Mouse (Mus musculus): Measurements from ENCODE around the gene Cep19. TPM values are rescaled to one million over a fixed set of nuclear protein-coding genes. Genes with fewer than 3 reads are reported as not detected.

Cep19 gene
- polyA plus RNA-seq, 1 experiment from 2014 or later = 32.7 TPM

DNA sequence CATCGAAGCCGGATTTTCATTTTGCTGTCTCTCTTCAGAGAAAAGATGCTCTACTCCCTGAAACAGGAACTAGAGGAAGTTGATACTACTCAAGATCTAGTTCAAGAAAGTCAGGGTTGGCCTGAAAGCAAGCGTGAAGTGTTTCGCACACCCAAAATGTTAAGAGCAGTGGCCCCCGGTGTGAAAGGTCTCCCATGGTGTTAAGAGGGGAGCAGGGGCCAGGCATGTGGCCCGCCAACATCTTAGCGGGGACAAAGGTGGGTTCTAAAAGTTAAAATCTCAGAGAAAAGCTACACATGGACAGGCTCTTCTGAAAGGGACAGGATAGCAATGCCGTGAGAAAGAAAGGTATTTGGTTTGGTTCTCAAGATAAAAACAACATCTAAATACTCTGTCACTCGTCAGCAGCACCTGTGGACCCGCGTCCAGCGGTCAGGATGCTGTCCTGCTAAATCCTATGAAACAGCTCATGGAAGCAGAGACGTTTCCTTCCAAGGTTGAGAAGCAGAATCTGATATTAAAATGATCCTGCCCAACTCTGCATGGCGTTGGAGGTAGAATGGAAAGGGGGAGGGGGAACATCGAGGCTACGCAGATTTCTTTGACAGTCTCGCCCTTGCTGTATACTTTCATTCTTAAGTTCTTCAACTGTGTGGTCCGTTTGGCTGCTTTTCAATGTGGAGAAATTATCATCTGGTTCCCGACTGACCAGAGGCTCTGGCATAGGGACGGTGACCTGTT lies 30.0 kb downstream of the Cep19 start:
- Histone ChIP-seq H3K4me3 (no peak overlapping the region), H3K4me1 (no peaks in the 10 kb centered on the region), H3K9me3 (no peaks in the 10 kb centered on the region), H3K9ac (no peak overlapping the region), H3K36me3 (no peaks in the 10 kb centered on the region), H3K27ac (no peak overlapping the region), H3K27me3 (no peaks in the 10 kb centered on the region), H3K4me2 (replicated peaks) (no peak overlapping the region)
- ATAC-seq (ENCODE audit: insufficient number of reproducible peaks, insufficient read depth, low FRiP score, low TSS enrichment) = no peak
- WGBS = 79% methylated on average over 20 of the region's 20 CpGs

GRCm38 (mm10) chr16:32130190-32130826 lies 30.7 kb downstream of the Cep19 start:
- 68% methylated on average over 16 of the region's 16 CpGs for WGBS

GRCm38 (mm10) chr16:32133148-32133547 lies 33.5 kb downstream of the Cep19 start:
- no peak for ATAC-seq (ENCODE audit: insufficient number of reproducible peaks, insufficient read depth, low FRiP score, low TSS enrichment)
- WGBS = 80% methylated on average over 3 of the region's 3 CpGs
- Histone ChIP-seq H3K4me1 (no peaks in the 10 kb centered on the region), H3K4me3 (no peak overlapping the region), H3K9ac (no peak overlapping the region), H3K27me3 (no peaks in the 10 kb centered on the region), H3K36me3 (no peaks in the 10 kb centered on the region), H3K4me2 (replicated peaks) (no peak overlapping the region), H3K9me3 (no peaks in the 10 kb centered on the region), H3K27ac (no peak overlapping the region)

More at GRCm38 (mm10) chr16:32130190-32130826, 30.7 kb downstream of the Cep19 start:
- H3K4me2 ChIP-seq (replicated peaks) = no peak overlapping the region
- H3K27me3 ChIP-seq = no peaks in the 10 kb centered on the region
- H3K4me1 ChIP-seq = no peaks in the 10 kb centered on the region
- ATAC-seq (ENCODE audit: insufficient number of reproducible peaks, insufficient read depth, low FRiP score, low TSS enrichment) = no peak
- H3K27ac ChIP-seq = no peak overlapping the region
- H3K4me3 ChIP-seq = no peak overlapping the region
- no peaks in the 10 kb centered on the region for H3K9me3 ChIP-seq
- H3K36me3 ChIP-seq = no peaks in the 10 kb centered on the region
- H3K9ac ChIP-seq = no peak overlapping the region

- no peaks in the 10 kb centered on the region for H3K4me1 ChIP-seq
- H3K9ac ChIP-seq = no peak overlapping the region
- no peak overlapping the region for H3K4me3 ChIP-seq
- H3K9me3 ChIP-seq = no peaks in the 10 kb centered on the region
- no peak overlapping the region for H3K27ac ChIP-seq
- H3K27me3 ChIP-seq = no peaks in the 10 kb centered on the region
- no peak overlapping the region for H3K4me2 ChIP-seq (replicated peaks)
- WGBS = 76% methylated on average over 7 of the region's 7 CpGs
- ATAC-seq (ENCODE audit: insufficient number of reproducible peaks, insufficient read depth, low FRiP score, low TSS enrichment) = no peak
- H3K36me3 ChIP-seq = no peaks in the 10 kb centered on the region
These were observed 36.3 kb downstream of the Cep19 start for GRCm38 (mm10) chr16:32135842-32136357.

- WGBS = 86% methylated on average over 1 of the region's 1 CpGs
- H3K27me3 ChIP-seq = no peaks in the 10 kb centered on the region
- H3K4me2 ChIP-seq (replicated peaks) = no peak overlapping the region
- no peak overlapping the region for H3K27ac ChIP-seq
- H3K36me3 ChIP-seq = 0 out of 2 replicates have a peak, but pooled peaks cover 12% of the 10 kb centered on the region
- H3K9ac ChIP-seq = no peak overlapping the region
- no peak overlapping the region for H3K4me3 ChIP-seq
- 0 out of 2 replicates have a peak, but pooled peaks cover 7% of the 10 kb centered on the region for H3K9me3 ChIP-seq
- H3K4me1 ChIP-seq = no peaks in the 10 kb centered on the region
- ATAC-seq (ENCODE audit: insufficient number of reproducible peaks, insufficient read depth, low FRiP score, low TSS enrichment) = no peak
These were observed 39.4 kb downstream of the Cep19 start for GRCm38 (mm10) chr16:32138954-32139353.

DNA sequence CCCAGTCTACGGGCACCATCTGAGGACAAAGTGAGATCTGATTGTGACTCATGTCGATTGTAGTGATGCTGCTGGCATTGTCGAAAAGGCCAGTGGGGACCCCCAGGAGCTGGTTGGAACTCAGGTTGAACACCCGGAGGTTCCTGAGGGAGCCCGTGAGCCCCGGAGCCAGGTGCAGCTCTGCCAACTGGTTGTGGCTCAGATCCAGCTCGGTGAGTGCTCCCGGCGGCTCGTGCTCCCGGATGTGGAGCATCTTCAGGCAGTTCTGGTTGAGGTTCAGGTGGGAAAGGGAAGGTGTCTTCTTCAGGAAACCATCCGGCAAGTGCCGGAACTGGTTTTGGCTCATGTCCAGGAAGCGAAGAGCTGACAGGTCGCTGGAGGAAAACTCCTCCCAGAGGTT lies 44.2 kb downstream of the Cep19 start:
- WGBS = 93% methylated on average over 15 of the region's 15 CpGs
- ATAC-seq (ENCODE audit: insufficient number of reproducible peaks, insufficient read depth, low FRiP score, low TSS enrichment) = no peak

DNA sequence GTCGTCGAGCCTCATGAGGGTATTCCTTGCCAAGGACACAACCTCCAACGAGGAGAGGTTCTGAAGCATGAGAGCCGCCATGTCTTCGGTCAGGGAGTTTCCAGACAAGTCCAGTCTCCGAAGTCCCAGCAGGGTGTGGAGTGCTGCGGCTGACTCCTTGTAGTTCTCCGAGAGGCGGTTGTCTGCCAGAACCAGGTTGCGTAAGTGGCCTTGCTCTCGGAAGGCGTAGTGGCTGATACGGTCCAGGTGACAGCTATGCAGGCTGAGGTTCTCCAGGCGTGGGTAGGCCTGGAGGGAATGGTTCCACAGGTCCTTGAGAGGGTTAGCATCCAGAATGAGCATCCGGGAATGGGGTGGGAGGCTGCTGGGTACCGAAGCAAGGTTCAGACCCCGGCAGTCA lies 45.0 kb downstream of the Cep19 start:
- no peak for ATAC-seq (ENCODE audit: insufficient number of reproducible peaks, insufficient read depth, low FRiP score, low TSS enrichment)
- WGBS = 92% methylated on average over 17 of the region's 17 CpGs
- Histone ChIP-seq H3K4me3 (no peak overlapping the region), H3K4me2 (replicated peaks) (no peak overlapping the region), H3K36me3 (0 out of 2 replicates have a peak, but pooled peaks cover 20% of the 10 kb centered on the region), H3K27ac (no peak overlapping the region), H3K9ac (no peak overlapping the region), H3K27me3 (no peaks in the 10 kb centered on the region), H3K9me3 (0 out of 2 replicates have a peak, but pooled peaks cover 7% of the 10 kb centered on the region), H3K4me1 (0 out of 2 replicates have a peak, but pooled peaks cover 3% of the 10 kb centered on the region)

More for the DNA sequence above, 44.2 kb downstream of the Cep19 start:
- Histone ChIP-seq H3K27me3 (no peaks in the 10 kb centered on the region), H3K9me3 (0 out of 2 replicates have a peak, but pooled peaks cover 7% of the 10 kb centered on the region), H3K4me2 (replicated peaks) (no peak overlapping the region), H3K36me3 (0 out of 2 replicates have a peak, but pooled peaks cover 20% of the 10 kb centered on the region), H3K27ac (no peak overlapping the region), H3K4me3 (no peak overlapping the region), H3K4me1 (0 out of 2 replicates have a peak, but pooled peaks cover 3% of the 10 kb centered on the region), H3K9ac (no peak overlapping the region)

GRCm38 (mm10) chr16:32147589-32148207 lies 48.1 kb downstream of the Cep19 start:
- Histone ChIP-seq H3K36me3 (0 out of 2 replicates have a peak, but pooled peaks cover 20% of the 10 kb centered on the region), H3K9me3 (0 out of 2 replicates have a peak, but pooled peaks cover 7% of the 10 kb centered on the region), H3K27me3 (no peaks in the 10 kb centered on the region), H3K9ac (no peak overlapping the region), H3K4me3 (no peak overlapping the region), H3K27ac (no peak overlapping the region), H3K4me1 (0 out of 2 replicates have a peak, but pooled peaks cover 3% of the 10 kb centered on the region), H3K4me2 (replicated peaks) (peak overlapping the region; percentile 1; the same call in 1 of the 2 replicates)
- WGBS = 54% methylated on average over 12 of the region's 13 CpGs
- ATAC-seq (ENCODE audit: insufficient number of reproducible peaks, insufficient read depth, low FRiP score, low TSS enrichment) = no peak

- no peaks in the 10 kb centered on the region for H3K36me3 ChIP-seq
- no peak overlapping the region for H3K9ac ChIP-seq
- 73% methylated on average over 1 of the region's 1 CpGs for WGBS
- H3K9me3 ChIP-seq = no peaks in the 10 kb centered on the region
- H3K27me3 ChIP-seq = no peaks in the 10 kb centered on the region
- no peaks in the 10 kb centered on the region for H3K4me1 ChIP-seq
- H3K4me2 ChIP-seq (replicated peaks) = no peak overlapping the region
- H3K27ac ChIP-seq = no peak overlapping the region
- no peak for ATAC-seq (ENCODE audit: insufficient number of reproducible peaks, insufficient read depth, low FRiP score, low TSS enrichment)
- no peak overlapping the region for H3K4me3 ChIP-seq
These were observed 54.4 kb downstream of the Cep19 start for GRCm38 (mm10) chr16:32153976-32154375.

DNA sequence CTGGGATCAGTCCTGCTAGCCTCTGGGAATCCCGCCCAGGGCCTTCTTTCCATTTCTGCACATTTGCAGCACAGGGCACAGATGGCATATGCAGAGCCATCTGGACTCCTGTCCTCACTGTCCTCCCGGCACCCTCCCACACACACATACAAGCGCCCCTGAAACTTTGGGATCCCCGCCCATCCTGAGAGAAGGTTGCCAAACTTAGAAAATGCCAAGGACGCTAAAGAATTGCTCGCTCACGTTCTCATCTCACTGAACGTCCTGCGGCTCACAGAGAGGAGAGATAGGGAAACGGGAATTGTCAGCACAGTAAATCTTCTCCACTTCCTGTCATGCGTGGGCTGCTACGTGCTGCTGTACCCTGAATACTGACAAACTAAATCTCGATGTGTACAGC lies 54.8 kb downstream of the Cep19 start:
- no peaks in the 10 kb centered on the region for H3K4me1 ChIP-seq
- no peak for ATAC-seq (ENCODE audit: insufficient number of reproducible peaks, insufficient read depth, low FRiP score, low TSS enrichment)
- H3K27ac ChIP-seq = no peak overlapping the region
- H3K9me3 ChIP-seq = no peaks in the 10 kb centered on the region
- H3K27me3 ChIP-seq = no peaks in the 10 kb centered on the region
- no peak overlapping the region for H3K4me2 ChIP-seq (replicated peaks)
- 76% methylated on average over 13 of the region's 13 CpGs for WGBS
- H3K4me3 ChIP-seq = no peak overlapping the region
- no peaks in the 10 kb centered on the region for H3K36me3 ChIP-seq
- no peak overlapping the region for H3K9ac ChIP-seq

- no peaks in the 10 kb centered on the region for H3K4me1 ChIP-seq
- no peak overlapping the region for H3K27ac ChIP-seq
- no peaks in the 10 kb centered on the region for H3K36me3 ChIP-seq
- WGBS = 59% methylated on average over 3 of the region's 3 CpGs
- H3K4me3 ChIP-seq = no peak overlapping the region
- H3K9ac ChIP-seq = no peak overlapping the region
- no peaks in the 10 kb centered on the region for H3K9me3 ChIP-seq
- no peak for ATAC-seq (ENCODE audit: insufficient number of reproducible peaks, insufficient read depth, low FRiP score, low TSS enrichment)
- H3K27me3 ChIP-seq = no peaks in the 10 kb centered on the region
- H3K4me2 ChIP-seq (replicated peaks) = no peak overlapping the region
These were observed 57.1 kb downstream of the Cep19 start for GRCm38 (mm10) chr16:32156719-32157118.
